Mouse (Mus musculus): Measurements from ENCODE around the gene Spint2. TPM values are rescaled to one million over a fixed set of nuclear protein-coding genes. Genes with fewer than 3 reads are reported as not detected.
"Not testable (repeated sequence)": the region's sequence is repeated elsewhere in the genome, so short reads cannot be mapped to it uniquely, and the experiment has no call there.

Spint2 gene
- total RNA-seq, 2 experiments from 2014 or later: 17.6 to 19.2 TPM

DNA sequence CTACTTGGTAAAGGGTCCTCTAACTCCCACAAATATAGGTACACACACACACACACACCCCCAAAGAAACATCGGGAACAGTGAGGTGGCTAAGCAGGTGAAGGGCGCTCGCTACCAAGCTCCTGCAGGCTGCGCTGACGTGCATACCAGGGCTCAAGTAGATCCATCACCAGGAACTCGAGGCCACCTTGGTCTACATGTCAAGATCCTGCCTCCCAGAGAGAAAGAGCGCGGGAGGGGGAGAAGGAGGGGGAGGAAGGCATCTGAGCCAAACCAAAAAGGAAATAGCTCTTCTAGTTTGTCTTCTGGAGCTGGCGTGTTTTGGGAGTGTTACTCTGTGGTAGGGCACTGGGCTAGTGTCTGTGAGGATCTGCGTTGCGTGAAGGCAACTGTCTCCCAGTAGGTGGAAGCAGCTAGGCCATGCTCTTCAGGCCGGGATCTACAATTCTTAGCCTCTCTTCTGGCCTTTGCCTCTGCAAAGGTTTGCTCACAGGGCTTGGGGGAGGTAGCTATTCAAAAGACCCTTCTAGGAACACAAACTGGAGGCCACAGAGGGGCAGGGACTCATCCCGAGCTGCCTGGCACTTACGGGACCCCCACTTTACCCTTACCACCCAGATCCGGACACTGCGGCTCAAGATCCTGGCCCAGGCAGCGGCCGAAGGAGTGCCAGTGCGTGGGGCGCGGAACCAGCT is 34.9 kb downstream of the Spint2 start:
- DNase-seq (ENCODE audit: extremely low spot score in 1 of 2, low spot score in 1 of 2): no peak

DNA sequence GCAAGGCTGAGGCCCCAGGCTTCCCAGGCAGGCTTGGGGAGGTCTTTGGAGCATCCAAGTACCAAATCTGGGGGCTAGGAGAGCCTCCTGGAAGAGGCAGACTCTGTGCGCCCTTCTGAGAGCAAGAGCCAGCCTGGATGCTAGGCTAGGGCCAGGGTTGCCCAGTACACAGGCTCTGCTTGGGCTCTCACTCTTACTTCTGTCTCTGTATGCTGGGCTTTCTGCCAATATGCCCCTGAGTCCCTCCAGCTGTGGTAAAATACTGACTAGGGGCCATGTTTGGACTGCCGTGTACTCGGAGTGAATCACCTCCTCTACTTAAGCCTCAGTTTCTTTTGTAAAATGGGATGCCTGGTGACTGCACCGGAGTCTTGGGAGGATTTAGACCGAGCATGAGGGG is 35.7 kb downstream of the Spint2 start:
- no peak for DNase-seq (ENCODE audit: extremely low spot score in 1 of 2, low spot score in 1 of 2)

- no peak for DNase-seq (ENCODE audit: extremely low spot score in 1 of 2, low spot score in 1 of 2)
These were observed 36.8 kb downstream of the Spint2 start for GRCm38 (mm10) chr7:29244732-29245416.

GRCm38 (mm10) chr7:29238019-29238967 is 43.4 kb downstream of the Spint2 start, which contains the start of gene Yif1b:
Gene Yif1b, plus strand, starts transcription at chr7:29238329.
- peak; percentile 83 to 93 for DNase-seq (ENCODE audit: extremely low spot score in 1 of 2, low spot score in 1 of 2)

- DNase-seq (ENCODE audit: extremely low spot score in 1 of 2, low spot score in 1 of 2): not testable (repeated sequence)
These were observed 44.1 kb downstream of the Spint2 start for GRCm38 (mm10) chr7:29237596-29237995.

DNA sequence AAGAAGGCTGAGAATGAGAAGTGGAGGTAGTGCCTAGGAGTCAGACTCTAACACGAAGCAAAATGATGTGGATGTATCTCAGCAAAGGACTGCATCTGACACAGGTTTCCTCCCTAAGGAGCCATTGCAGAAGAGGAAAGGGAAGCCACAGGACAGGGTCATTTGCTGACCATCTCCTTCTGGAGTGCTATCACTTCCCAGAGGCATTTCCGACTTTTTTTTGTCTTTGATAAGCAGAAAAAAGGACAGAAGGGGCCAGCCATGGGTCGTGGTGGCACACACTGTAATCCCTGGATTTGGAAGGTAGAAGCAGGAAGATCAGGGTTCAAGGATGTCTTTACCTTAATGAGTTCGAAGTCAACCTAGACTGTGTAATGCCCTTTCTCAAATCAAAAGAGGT is 45.1 kb downstream of the Spint2 start:
- no peak for DNase-seq (ENCODE audit: extremely low spot score in 1 of 2, low spot score in 1 of 2)

- DNase-seq (ENCODE audit: extremely low spot score in 1 of 2, low spot score in 1 of 2): no peak
These were observed 47.1 kb downstream of the Spint2 start for GRCm38 (mm10) chr7:29234661-29235060.

GRCm38 (mm10) chr7:29233745-29234144 is 48.0 kb downstream of the Spint2 start:
- DNase-seq (ENCODE audit: extremely low spot score in 1 of 2, low spot score in 1 of 2): no peak

GRCm38 (mm10) chr7:29232247-29233013 is 49.3 kb downstream of the Spint2 start, which contains the start of gene Kcnk6:
Gene Kcnk6, minus strand, starts transcription at chr7:29232515.
- peak in 1 of 2 experiments; percentile 26 for DNase-seq (ENCODE audit: extremely low spot score in 1 of 2, low spot score in 1 of 2)

GRCm38 (mm10) chr7:29231517-29231916 is 50.2 kb downstream of the Spint2 start:
- DNase-seq (ENCODE audit: extremely low spot score in 1 of 2, low spot score in 1 of 2): no peak

GRCm38 (mm10) chr7:29230560-29230959 is 51.2 kb downstream of the Spint2 start:
- DNase-seq (ENCODE audit: extremely low spot score in 1 of 2, low spot score in 1 of 2): no peak

DNA sequence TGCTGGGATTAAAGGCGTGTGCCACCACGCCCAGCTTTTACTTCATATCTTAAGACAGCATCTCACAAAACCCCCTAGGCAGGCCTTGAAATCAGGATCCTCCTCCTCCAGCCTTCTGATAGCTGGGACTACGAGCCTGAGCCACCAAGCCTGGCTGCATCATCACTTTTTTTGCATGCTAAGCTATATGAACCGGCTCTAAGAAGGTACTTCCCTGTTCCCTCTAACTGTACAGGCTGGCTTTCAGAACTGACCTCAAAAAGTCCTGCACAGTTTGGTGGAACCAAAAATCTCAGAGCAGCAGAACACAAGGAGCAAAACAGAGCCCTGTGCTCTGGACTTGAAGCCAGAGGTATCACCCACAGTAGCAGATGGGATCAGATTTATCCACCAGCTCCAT is 53.5 kb downstream of the Spint2 start:
- no peak for DNase-seq (ENCODE audit: extremely low spot score in 1 of 2, low spot score in 1 of 2)

GRCm38 (mm10) chr7:29225520-29225919 is 56.2 kb downstream of the Spint2 start:
- DNase-seq (ENCODE audit: extremely low spot score in 1 of 2, low spot score in 1 of 2): no peak

DNA sequence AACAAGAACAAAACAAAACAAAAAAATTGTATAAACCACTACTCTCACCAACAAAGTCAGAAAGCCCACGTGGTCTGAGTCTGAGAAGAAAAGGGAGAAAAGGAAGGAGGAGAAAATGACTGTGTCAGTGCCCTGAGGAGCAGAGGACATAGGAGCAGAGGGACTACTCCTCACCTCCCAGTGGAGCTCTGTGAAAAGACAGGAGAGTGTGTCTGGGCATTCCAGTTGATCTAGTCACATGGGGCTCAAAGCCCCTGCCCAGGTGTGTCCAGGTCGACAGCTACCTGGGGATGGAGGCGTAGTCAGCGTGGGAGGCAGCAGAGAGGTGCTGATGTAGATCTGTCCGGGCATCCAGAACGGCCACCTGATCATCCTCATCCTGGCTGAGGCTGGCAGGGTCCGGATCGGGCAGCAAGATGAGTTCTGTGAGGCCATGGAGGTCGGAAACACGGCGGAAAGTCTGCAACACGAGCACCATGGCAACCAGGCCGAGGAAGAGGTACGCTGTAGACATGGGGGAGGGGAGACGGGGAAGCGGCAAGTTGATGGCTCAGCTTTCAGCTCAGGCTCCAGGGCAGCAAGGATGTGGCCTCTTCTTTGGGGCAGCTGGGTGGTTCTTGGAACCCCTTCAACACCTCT is 56.8 kb downstream of the Spint2 start:
- no peak for DNase-seq (ENCODE audit: extremely low spot score in 1 of 2, low spot score in 1 of 2)

DNA sequence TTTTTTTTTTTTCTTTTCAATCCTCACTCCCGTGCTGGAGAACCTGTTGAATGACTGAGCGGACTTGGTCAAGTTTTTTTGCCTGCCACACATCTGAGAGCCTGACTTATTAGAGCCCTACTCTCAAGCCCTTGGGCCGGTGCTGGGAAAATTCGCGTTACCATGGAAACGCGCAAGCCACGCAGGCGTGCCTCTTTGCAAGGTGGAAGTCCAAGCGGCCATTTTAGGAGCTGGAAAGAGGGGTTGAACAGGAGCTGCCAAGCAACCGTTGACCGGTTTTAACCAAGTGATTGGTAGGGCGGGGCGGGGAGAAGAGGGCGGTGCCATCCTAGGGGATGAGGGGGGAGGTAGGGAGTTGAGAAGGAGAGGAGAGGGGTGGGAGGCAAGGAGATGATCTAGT is 66.9 kb downstream of the Spint2 start:
- DNase-seq (ENCODE audit: extremely low spot score in 1 of 2, low spot score in 1 of 2): no peak

DNA sequence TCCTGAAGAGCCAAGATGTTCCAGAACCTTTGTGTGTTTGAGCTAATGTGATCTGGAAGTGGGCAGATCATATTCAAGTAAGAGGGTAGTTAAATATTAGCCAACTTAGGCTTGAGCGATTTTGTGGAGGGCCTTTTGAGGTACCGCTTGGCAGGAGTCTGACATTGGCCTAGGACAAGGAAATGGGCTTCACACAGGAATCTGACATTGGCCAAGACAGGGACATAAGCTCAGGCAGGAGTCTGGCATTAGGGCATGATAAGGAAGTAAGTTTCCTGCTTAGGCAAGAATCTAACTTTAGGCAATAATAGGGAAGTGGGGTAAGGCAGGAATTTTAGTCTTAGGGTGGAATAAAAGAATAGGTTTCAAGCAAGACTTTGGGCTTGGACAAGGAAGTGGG is 67.5 kb downstream of the Spint2 start:
- DNase-seq (ENCODE audit: extremely low spot score in 1 of 2, low spot score in 1 of 2): no peak

DNA sequence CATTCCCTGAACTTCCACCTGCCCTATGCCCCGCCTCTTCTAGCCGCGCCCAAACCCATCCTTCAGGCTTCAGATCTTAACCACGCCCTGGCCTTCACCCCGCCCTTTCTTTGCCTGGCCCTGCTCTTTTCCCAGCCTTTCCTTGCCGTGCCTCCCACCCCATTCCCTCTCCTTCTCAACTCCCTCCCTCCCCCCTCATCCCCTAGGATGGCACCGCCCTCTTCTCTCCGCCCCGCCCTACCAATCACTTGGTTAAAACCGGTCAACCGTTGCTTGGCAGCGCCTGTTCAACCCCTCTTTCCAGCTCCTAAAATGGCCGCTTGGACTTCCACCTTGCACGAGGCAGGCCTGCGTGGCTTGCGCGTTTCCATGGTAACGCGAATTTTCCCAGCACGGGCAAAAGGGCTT is 68.0 kb downstream of the Spint2 start, which contains the start of gene Catsperg1:
Gene Catsperg1 (minus strand): TSS at position 361 of the 408 bp plus-strand sequence.
- no peak for DNase-seq (ENCODE audit: extremely low spot score in 1 of 2, low spot score in 1 of 2)

- not testable (repeated sequence) for DNase-seq (ENCODE audit: extremely low spot score in 1 of 2, low spot score in 1 of 2)
These were observed 68.7 kb downstream of the Spint2 start for GRCm38 (mm10) chr7:29212775-29213560.

Measured in layer of hippocampus, postnatal 25 days (tissue).